Mouse (Mus musculus) neutrophil, adult 83 days (primary cell): ENCODE results near the gene Vipas39. TPM values are rescaled to one million over a fixed set of nuclear protein-coding genes. Genes with fewer than 3 reads are reported as not detected.

Experiments
- total RNA-seq, 2 experiments: library from RNA; stranded (reverse); gene quantifications; one replicate each; pipeline ENCODE4 v1.2.4; 2023

Gene Vipas39
- 10 to 100 TPM; 28.3 to 30.0 TPM for total RNA-seq

DNA sequence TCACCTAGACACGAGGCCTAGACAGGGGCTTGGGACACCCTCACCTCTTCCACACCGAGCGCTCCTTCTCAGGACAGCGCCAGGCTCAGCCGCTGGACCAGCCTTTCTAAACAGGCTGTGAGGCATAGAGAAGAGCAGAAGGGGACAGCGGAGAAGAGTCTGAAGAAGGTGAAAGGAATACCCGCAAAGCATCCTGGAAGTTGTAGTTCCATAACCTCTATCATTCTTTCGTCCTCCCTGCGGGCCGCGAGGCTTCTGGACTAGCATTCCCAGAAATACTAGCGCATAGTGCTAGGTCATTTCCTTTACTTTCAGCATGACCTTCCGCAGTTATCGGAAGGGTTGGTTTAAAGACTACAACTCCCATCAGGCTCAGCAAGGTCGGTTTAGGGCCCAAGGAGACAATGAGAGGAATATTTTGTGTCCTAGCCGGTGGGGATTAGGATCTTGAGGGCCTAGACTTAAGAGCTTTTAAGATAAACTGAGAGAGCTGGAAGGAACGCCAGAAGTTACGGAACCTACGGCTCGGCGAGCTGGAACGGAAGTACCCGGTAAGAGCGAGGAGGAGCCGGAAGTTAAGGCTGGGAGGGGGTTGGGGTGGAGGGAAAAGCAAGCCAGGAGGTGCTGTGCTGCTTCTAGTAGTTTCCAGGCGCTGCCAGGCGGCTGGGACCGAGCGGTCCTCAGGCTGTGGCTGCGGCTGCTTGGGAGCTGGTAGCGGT, at the start of gene Vipas39, which contains the start of gene Ahsa1:
Gene Vipas39, minus strand, starts transcription at position 149 of the 719 bp plus-strand sequence.
Gene Ahsa1, plus strand, starts transcription at position 372 of the 719 bp plus-strand sequence.

DNA sequence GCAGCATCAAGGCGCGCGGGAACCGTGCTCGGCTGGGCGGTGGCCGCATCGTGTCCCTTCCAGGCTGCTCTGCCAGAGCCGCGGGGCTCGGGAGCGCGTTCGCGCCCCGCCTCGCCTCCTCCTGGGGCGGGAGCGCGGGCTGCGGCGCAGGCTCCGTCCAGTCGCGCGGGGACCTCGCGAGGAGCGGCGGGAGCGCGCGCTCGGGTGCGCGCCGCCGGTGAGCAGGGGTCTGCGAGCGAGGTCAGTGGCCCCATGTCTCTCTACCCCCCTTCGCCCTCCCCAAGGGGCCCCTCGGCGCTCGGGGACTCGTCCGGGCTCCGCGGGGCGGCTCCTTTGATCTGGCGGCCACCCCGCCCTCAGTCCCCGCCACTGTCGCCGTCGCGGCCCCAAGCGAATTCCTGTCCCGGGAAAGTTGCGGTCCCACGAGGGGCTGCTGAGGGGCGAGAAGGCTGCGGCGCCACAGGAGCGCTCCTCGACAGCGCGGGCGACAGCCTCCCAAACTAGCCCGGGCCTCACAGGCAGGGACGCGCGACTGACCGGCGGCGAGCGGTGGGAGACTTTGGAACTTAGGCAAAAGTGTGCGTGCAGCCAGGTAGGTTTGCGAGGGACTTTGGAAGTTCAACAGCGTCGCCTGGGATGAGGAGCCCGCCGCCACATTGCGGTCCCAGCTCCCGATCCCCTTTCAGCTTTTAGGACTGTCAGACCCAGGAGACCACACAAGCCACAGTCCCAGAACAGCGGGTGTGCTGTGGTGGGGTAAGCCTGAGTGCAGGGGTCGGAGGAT, 33.8 kb upstream of the Vipas39 start, which contains the start of gene Ism2:
Gene Ism2, minus strand, starts transcription at position 49 of the 784 bp plus-strand sequence.

DNA sequence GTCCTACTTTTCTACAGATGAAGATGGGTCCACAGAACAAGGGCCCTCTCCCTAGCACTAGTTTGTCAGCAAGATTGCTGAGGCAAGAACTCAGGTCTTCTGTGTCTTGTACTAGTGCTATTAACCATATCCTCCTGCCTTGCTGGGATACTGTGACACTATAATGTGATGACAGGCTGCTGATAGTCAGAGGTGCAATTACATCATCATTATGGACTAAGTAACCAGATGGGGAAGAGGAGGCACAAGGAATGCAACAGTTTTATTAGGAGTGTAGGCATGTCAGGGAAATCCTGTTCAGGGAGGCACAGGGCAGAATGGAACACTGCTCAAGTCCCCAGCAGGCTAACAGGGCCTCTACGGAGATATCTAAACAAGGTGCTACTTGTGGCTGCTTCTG, 27.4 kb downstream of the Vipas39 start, which contains the start of gene Noxred1:
Gene Noxred1, minus strand, starts transcription at position 101 of the 400 bp plus-strand sequence.

DNA sequence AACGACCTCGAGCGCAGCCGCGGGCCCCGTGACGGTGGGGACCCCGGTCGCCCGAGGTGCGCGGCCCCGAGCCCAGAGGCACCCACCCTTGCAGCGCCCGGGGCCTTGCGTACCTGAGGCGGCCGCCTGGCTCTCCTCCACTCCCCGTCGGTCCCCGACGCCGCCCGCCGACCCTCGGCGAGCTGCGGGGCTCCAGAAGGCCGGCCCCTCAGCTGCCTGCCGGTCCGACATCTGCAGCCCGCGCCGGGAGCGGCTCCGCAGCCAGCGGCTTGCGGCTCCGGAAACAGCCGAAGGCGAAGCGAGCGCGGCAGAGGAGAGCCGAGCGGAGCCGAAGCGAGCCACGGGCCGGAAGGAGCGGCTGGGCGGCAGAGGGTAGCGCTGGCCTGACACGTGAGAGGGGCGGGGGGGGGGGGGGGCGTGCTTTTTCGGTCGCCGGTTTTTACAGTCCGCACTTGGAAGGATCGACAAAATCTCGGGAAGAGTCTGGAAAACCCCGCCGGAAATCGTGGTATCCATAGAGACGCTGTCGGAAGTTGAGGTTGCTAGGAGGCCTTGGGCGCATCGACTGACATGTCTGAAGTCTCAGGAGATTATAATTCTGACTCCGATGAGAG, 66.0 kb downstream of the Vipas39 start, which contains the start of gene Tmed8:
Gene Tmed8, minus strand, starts transcription at position 482 of the 614 bp plus-strand sequence.

DNA sequence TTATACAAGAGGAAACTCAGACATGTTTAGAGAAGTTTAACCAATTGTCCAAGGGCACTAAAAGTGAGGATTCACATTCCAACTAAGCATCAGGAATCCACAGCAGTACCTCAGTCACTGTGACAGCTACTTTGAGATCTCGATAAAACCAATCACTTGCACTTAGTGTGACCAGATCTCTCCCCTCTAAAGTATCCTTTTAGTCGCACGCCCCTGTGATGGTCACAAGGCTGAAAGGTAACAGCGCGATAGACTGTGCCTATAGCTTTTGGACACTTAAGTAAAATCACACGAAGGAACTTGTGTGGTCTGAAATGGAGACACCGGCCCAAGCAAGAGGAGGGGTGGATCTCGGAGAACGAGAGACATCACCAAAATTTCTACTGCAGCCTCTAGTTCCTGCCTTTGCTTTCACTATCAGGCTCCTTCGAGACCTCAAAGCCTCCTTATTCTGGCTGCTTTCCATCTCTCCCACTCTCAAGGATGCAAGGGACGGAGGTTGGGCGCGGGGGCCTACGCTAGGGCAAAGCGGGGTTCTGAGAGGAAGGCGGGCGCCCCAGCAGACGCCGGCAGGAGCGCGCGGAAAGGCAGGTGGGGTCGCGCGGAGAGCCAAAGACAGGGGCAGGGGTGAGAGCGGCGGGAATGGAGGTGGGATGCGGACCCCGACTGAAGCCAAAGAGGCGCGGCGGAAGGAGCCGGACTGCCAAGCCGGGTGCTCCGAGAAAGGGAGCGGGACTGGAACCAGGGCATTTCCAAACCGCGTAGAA, 66.7 kb downstream of the Vipas39 start, which contains the start of gene Samd15:
Gene Samd15, plus strand, starts transcription at position 518 of the 767 bp plus-strand sequence.

Other genes starting within 250 kb of the Vipas39 start
- gene Tmem63c, start 244.9 kb downstream of the Vipas39 start, total RNA-seq, result not detected
- not detected for gene Ngb, start 163.7 kb downstream of the Vipas39 start, total RNA-seq
- 10 to 100 TPM; 10.7 to 10.8 TPM for gene Gstz1, start 119.1 kb downstream of the Vipas39 start, total RNA-seq
- gene Pomt2, start 118.3 kb downstream of the Vipas39 start, total RNA-seq, result 1 to 10 TPM; 2.9 to 3.0 TPM
- gene Samd15, start 66.5 kb downstream of the Vipas39 start, total RNA-seq, result under 1 TPM; 0.28 to 0.51 TPM
- gene Tmed8, start 65.8 kb downstream of the Vipas39 start, total RNA-seq, result 1 to 10 TPM; 9.5 to 9.9 TPM
- 1 to 10 TPM; 1.7 to 2.0 TPM for gene Noxred1, start 27.5 kb downstream of the Vipas39 start, total RNA-seq
- gene Ahsa1, start 223 bp upstream of the Vipas39 start, total RNA-seq, result 10 to 100 TPM; 75.1 to 81.8 TPM
- gene Ism2, start 33.4 kb upstream of the Vipas39 start, total RNA-seq, result not detected
- 100 to 1,000 TPM; 116 to 137 TPM for gene Sptlc2, start 122.1 kb upstream of the Vipas39 start, total RNA-seq
- gene Slirp, start 177.6 kb upstream of the Vipas39 start, total RNA-seq, result 10 to 100 TPM; 40.2 to 44.3 TPM
- gene Alkbh1, start 177.8 kb upstream of the Vipas39 start, total RNA-seq, result 10 to 100 TPM; 18.2 to 19.0 TPM
- 10 to 100 TPM; 43.7 to 46.2 TPM for gene Snw1, start 206.0 kb upstream of the Vipas39 start, total RNA-seq
- not detected for gene Gm5788, start 228.5 kb upstream of the Vipas39 start, total RNA-seq
- not detected for gene Gm8300, start 248.1 kb upstream of the Vipas39 start, total RNA-seq